Mouse (Mus musculus): ENCODE measurements around the gene Ahdc1. TPM values are rescaled to one million over a fixed set of nuclear protein-coding genes. Genes with fewer than 3 reads are reported as not detected.

Gene Ahdc1
- polyA plus RNA-seq, 1 experiment = 23.7 TPM

DNA sequence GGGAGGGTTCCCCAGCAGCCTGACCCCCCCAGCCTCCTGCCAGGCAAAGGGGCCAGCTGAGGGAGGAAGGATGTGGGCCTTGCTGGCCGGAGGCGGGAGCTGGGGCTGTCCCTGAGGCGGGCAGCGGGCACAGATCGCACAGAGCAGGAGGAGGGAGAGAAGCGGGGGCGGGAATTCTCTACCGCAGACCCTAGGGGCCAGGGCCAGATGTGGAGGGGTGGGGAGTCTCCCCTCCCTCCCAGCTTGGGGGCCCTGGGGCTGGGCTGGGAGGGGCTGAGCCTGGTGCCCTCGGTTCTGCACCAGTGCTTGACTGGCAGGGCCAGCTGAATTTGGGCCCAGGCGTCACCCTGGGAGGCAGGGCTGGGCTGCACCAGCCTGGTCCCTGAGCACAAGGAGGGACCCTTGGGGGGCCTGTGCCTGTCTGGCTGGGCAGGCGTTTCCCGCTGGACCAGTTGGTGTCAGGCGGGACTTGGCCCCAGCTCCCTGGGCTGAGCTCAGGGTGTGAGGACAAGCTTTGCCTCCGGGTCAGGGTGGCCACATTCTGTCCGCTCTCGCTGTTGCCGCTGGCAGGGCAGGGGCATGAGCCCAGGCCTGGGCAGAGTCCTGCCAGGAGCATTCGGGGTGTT, 2.3 kb downstream of the Ahdc1 start:
- H3K4me1 ChIP-seq (ENCODE audit: control insufficient read depth, insufficient read depth, insufficient read length, low read length) = peaks cover 29% of the 10 kb centered on the region
- 10% methylated on average over 17 of the region's 18 CpGs for WGBS
- H3K27ac ChIP-seq (ENCODE audit: insufficient read depth, low read depth, low read length) = no peak overlapping the region

DNA sequence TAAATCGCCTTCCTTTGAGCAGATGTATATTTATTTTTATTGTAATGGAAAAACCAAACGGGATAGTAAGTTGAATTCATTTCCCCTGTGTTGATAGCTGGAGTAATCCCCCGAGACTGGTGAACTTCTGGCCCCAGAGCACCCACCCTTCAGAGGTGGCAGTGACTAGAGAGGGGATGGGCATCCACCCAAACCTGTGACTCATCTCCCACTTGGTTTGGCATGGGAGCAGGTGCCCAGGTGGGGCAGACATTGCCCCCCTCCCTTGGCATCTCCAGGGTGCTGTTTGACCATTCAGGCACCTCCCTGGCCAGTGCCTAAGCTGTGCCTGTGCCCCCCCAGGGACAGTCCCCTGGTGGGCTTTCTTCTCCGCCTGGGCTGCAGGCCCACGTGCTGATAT, 3.0 kb downstream of the Ahdc1 start:
- peaks cover 29% of the 10 kb centered on the region for H3K4me1 ChIP-seq (ENCODE audit: control insufficient read depth, insufficient read depth, insufficient read length, low read length)
- H3K36me3 ChIP-seq (ENCODE audit: control insufficient read depth, insufficient read depth, low read length) = no peaks in the 10 kb centered on the region
- H3K4me3 ChIP-seq (ENCODE audit: low read depth, low read length) = no peak overlapping the region

More for the DNA sequence above, 2.3 kb downstream of the Ahdc1 start:
- Histone ChIP-seq H3K36me3 (ENCODE audit: control insufficient read depth, insufficient read depth, low read length) (no peaks in the 10 kb centered on the region), H3K4me3 (ENCODE audit: low read depth, low read length) (peak overlapping the region; percentile 84), H3K27me3 (ENCODE audit: control insufficient read depth, insufficient read depth, low read length) (no peaks in the 10 kb centered on the region)
- TF ChIP-seq CTCF (IDR thresholded peaks at IDR 0.05; ENCODE audit: extremely low read depth, insufficient read length, insufficient replicate concordance, low read depth, low read length) (no peak), POLR2A (IDR thresholded peaks at IDR 0.05; ENCODE audit: low read depth, low read length) (no peak)

DNA sequence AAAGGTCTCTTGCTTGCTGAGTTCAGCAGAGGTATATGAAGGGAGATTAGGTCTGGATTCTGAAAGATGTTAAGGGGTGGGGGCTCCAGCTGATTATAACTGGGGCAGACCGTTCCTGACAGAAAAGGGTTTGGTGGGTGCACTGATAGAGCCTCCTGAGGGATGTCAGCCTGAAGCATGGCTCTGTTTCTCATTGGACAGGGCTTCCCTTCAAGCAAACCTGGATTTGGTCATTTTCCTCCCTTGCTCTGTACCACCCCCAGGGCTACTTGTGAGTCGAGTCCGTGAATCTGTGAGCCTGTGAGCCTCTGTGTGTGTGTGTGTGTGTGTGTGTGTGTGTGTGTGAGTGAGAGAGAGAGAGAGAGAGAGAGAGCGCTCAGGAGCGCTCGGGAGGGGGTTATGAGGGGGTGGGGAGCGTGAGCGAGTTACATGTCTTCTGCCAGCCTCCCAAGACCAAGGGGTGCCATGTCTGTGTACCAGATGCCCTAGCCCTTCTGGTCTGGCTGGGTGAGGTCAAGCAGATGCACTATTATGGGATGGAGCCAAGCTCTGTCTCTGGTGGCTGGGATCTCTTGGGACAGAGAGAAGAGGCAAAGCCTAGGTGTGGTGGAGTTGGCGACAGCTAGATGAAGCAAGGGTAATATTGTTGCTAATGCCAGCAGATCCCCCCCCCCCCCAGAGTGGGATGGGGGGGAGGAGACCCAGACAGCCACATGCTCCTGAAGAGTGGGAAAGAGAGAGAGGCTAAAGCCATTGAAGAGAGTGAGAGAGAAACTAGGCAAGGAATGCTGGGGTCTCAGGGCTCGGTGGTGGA, 4.0 kb downstream of the Ahdc1 start:
- H3K27ac ChIP-seq (ENCODE audit: insufficient read depth, low read depth, low read length) = no peak overlapping the region

More for the DNA sequence above, 3.0 kb downstream of the Ahdc1 start:
- Histone ChIP-seq H3K27me3 (ENCODE audit: control insufficient read depth, insufficient read depth, low read length) (no peaks in the 10 kb centered on the region), H3K27ac (ENCODE audit: insufficient read depth, low read depth, low read length) (no peak overlapping the region)
- TF ChIP-seq CTCF (IDR thresholded peaks at IDR 0.05; ENCODE audit: extremely low read depth, insufficient read length, insufficient replicate concordance, low read depth, low read length) (no peak), POLR2A (IDR thresholded peaks at IDR 0.05; ENCODE audit: low read depth, low read length) (no peak)
- 47% methylated on average over 5 of the region's 5 CpGs for WGBS

DNA sequence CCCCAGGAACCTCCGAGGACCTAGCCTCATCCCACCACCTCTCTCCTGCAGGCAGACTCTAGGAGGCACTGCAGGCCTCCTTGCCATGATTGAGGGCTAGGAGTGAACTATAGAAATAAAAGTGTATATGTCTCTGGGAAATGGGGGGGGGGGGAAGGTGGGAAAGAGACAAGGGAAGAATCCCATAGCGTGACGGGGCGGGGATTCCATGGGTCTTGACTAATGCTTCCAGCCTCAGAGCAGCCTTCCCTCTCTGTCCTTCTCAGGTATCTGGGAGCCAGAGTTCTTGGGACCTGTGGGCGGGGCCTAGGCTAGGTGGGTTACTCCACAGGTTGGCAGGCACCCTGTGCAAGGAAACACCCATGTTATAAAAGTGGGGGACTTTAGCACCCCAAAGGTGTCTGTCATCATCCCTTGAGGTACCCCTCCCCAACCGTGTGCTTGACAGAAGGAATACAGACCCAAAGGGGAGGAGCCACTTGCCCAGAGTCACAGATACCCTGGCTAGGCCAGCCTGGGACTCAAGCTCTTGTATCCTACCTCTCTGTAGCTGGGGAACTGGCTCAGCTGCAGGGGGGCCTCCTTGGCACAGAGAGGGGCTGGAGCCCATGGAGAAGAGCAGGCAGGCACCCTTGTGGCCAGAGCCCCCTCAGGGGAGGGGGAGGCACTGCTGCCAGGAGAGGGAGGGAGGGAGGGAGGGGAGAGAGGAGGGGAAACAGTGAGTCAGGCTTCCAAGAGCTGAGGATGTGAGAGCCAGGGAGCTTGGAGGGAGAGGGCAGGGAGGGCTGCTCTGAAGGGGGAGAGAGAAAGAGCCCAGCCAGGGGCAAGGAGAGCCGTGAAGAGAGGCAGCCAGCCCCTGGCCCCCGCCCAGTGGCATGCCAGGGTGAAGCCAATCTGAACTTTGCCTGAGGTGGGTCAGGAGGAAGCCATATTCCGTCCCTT, 4.9 kb downstream of the Ahdc1 start:
- WGBS = 37% methylated on average over 9 of the region's 9 CpGs
- Histone ChIP-seq H3K27ac (ENCODE audit: insufficient read depth, low read depth, low read length) (no peak overlapping the region), H3K4me3 (ENCODE audit: low read depth, low read length) (no peak overlapping the region), H3K4me1 (ENCODE audit: control insufficient read depth, insufficient read depth, insufficient read length, low read length) (peaks cover 26% of the 10 kb centered on the region), H3K36me3 (ENCODE audit: control insufficient read depth, insufficient read depth, low read length) (no peaks in the 10 kb centered on the region), H3K27me3 (ENCODE audit: control insufficient read depth, insufficient read depth, low read length) (no peaks in the 10 kb centered on the region)
- TF ChIP-seq CTCF (IDR thresholded peaks at IDR 0.05; ENCODE audit: extremely low read depth, insufficient read length, insufficient replicate concordance, low read depth, low read length) (no peak), POLR2A (IDR thresholded peaks at IDR 0.05; ENCODE audit: low read depth, low read length) (no peak)

More for the DNA sequence above, 4.0 kb downstream of the Ahdc1 start:
- 64% methylated on average over 10 of the region's 10 CpGs for WGBS
- Histone ChIP-seq H3K4me1 (ENCODE audit: control insufficient read depth, insufficient read depth, insufficient read length, low read length) (peaks cover 29% of the 10 kb centered on the region), H3K27me3 (ENCODE audit: control insufficient read depth, insufficient read depth, low read length) (no peaks in the 10 kb centered on the region), H3K4me3 (ENCODE audit: low read depth, low read length) (no peak overlapping the region), H3K36me3 (ENCODE audit: control insufficient read depth, insufficient read depth, low read length) (no peaks in the 10 kb centered on the region)
- no peak for TF ChIP-seq CTCF (IDR thresholded peaks at IDR 0.05; ENCODE audit: extremely low read depth, insufficient read length, insufficient replicate concordance, low read depth, low read length)
- no peak for TF ChIP-seq POLR2A (IDR thresholded peaks at IDR 0.05; ENCODE audit: low read depth, low read length)

DNA sequence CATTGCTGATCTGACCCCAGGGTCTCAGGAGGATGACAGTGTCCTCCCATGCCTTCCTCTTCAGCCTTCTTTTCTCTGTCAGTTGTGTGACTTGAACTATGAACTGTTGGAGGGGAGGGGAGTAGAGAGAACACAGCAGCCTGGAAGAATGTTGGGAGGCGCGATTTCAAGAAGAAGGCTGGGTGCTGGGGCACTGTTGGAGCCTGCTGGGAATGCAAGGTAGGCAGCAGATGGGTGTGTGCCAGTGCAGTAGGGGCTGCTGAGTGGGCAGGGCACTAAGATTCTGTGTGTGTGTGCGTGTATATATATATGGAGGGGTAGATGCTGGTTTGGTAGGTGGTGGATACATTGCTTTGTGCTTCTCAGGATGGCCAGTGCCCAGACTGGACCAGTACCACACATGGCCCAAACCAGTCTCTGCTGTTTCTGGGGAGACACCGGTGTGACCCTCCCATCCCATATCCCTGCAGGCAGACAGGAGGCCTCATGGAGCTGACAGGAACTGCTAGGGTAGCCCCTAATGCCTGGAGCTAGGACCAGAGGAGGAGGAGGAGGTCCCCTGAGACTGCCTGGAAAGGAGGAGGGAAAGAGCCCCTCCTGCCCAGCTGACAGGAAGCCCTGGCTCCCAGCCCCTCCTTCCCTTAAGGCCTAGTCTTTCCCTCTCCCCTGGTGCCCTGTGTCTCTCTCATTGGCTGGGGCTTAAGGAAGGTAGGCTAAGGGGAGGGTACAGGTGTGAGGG, 5.8 kb downstream of the Ahdc1 start:
- Histone ChIP-seq H3K36me3 (ENCODE audit: control insufficient read depth, insufficient read depth, low read length) (no peaks in the 10 kb centered on the region), H3K4me1 (ENCODE audit: control insufficient read depth, insufficient read depth, insufficient read length, low read length) (peaks cover 26% of the 10 kb centered on the region), H3K27me3 (ENCODE audit: control insufficient read depth, insufficient read depth, low read length) (no peaks in the 10 kb centered on the region), H3K27ac (ENCODE audit: insufficient read depth, low read depth, low read length) (no peak overlapping the region), H3K4me3 (ENCODE audit: low read depth, low read length) (no peak overlapping the region)
- WGBS = 36% methylated on average over 4 of the region's 4 CpGs
- no peak for TF ChIP-seq CTCF (IDR thresholded peaks at IDR 0.05; ENCODE audit: extremely low read depth, insufficient read length, insufficient replicate concordance, low read depth, low read length)
- TF ChIP-seq POLR2A (IDR thresholded peaks at IDR 0.05; ENCODE audit: low read depth, low read length) = no peak

DNA sequence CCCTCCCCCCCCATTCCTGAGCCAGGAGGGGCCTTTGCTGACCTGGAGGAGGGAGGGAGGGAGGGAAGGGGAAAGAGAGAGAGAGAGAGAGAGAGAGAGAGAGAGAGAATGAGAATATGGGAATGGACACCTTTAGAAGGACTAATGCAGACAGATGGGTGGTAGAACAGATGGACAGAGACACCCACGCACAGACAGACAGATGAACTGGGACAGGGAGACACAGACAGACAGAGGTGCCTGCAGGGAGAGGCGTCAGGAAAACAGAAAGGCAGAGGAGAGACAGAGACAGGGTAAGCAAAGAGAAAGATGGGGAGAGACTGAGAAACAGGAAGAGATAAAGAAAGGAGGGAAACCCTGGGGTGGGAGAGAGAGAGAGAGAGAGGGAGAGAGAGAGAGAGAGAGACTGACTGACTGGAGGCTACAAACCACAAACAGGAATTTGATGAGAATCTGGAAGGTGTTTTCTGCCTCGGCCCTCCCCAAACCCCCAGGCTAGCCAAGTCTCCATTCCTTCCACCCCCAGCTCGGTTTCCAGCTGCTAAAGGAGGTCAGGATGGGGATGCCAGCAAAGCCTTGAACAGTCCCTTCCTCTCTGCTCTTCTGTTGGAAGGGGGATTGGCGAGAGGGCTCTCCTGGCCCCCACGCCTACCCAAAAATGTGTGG, 6.7 kb downstream of the Ahdc1 start:
- Histone ChIP-seq H3K27me3 (ENCODE audit: control insufficient read depth, insufficient read depth, low read length) (no peaks in the 10 kb centered on the region), H3K36me3 (ENCODE audit: control insufficient read depth, insufficient read depth, low read length) (no peaks in the 10 kb centered on the region), H3K4me1 (ENCODE audit: control insufficient read depth, insufficient read depth, insufficient read length, low read length) (peaks cover 26% of the 10 kb centered on the region), H3K4me3 (ENCODE audit: low read depth, low read length) (no peak overlapping the region), H3K27ac (ENCODE audit: insufficient read depth, low read depth, low read length) (no peak overlapping the region)
- TF ChIP-seq CTCF (IDR thresholded peaks at IDR 0.05; ENCODE audit: extremely low read depth, insufficient read length, insufficient replicate concordance, low read depth, low read length) = no peak
- no peak for TF ChIP-seq POLR2A (IDR thresholded peaks at IDR 0.05; ENCODE audit: low read depth, low read length)
- WGBS = 79% methylated on average over 6 of the region's 6 CpGs
